Mouse (Mus musculus) forebrain, embryonic 11.5 days (tissue): Measurements from ENCODE around the gene Sept11. TPM values are rescaled to one million over a fixed set of nuclear protein-coding genes. Genes with fewer than 3 reads are reported as not detected.

ENCODE experiments used
- ATAC-seq: fragments of 200-750 bp; cut with Nextera tagmentation; replicated peaks from 2 replicates; pipeline ENCODE4 v1.8.0; 2017; ENCODE audit warnings: moderate TSS enrichment; ENCODE audit not compliant: low FRiP score
- DNase-seq: peaks from one replicate; pipeline ENCODE4 v3.0.0-alpha.2; 2017; ENCODE audit warnings: low spot score
- H3K27ac ChIP-seq: fragments of 300-500 bp; sonication (generic); 2 replicates; pipeline ENCODE4 v1.5.1; 2014; ENCODE audit warnings: low read depth, low read length
- H3K27me3 ChIP-seq: fragments of 300-500 bp; sonication (generic); 2 replicates; pipeline ENCODE4 v1.6.1; 2014; ENCODE audit warnings: mild to moderate bottlenecking, low read length, mixed read lengths; ENCODE audit not compliant: control insufficient read depth, insufficient read depth
- H3K36me3 ChIP-seq: fragments of 300-500 bp; sonication (generic); 2 replicates; pipeline ENCODE4 v1.6.1; 2014; ENCODE audit warnings: mild to moderate bottlenecking, low read length, moderate library complexity, mixed read lengths; ENCODE audit not compliant: control insufficient read depth, insufficient read depth
- H3K4me1 ChIP-seq: fragments of 300-500 bp; sonication (generic); replicated peaks from 2 replicates; pipeline ENCODE4 v1.6.1; 2014; ENCODE audit warnings: low read length, mixed read lengths; ENCODE audit not compliant: control insufficient read depth, insufficient read depth
- H3K4me2 ChIP-seq: fragments of 300-500 bp; sonication (generic); 2 replicates; pipeline ENCODE4 v1.6.1; 2014; ENCODE audit warnings: low read depth, mild to moderate bottlenecking, low read length, moderate library complexity, mixed read lengths; ENCODE audit not compliant: severe bottlenecking
- H3K4me3 ChIP-seq: fragments of 300-500 bp; sonication (generic); 2 replicates; pipeline ENCODE4 v1.5.1; 2014; ENCODE audit warnings: low read depth, low read length
- H3K9ac ChIP-seq: fragments of 300-500 bp; sonication (generic); 2 replicates; pipeline ENCODE4 v1.6.1; 2014; ENCODE audit warnings: low read length
- H3K9me3 ChIP-seq: fragments of 300-500 bp; sonication (generic); 2 replicates; pipeline ENCODE4 v1.6.1; 2016; ENCODE audit warnings: low read length, mixed read lengths; ENCODE audit not compliant: control insufficient read depth
- WGBS: fragments of 180-500 bp; shearing (Covaris S2); extraction: QIAGEN DNeasy Blood & Tissue Kit; methylation state at CpG from one replicate; pipeline ENCODE4 v1.1.7; 2014; 5-methylcytosine and 5-hydroxymethylcytosine counted together
- polyA plus RNA-seq: library from polyadenylated mRNA; unstranded; fragments of >200 nt; fragmentation: Nextera tagmentation; extraction: Ambion mirVana; gene quantifications from 2 replicates; pipeline ENCODE4 v1.2.1, GENCODE M21; 2014

Gene Sept11
- polyA plus RNA-seq, 1 experiment from 2014 or later = 296 TPM

GRCm38 (mm10) chr5:93140747-93141146, 47.5 kb downstream of the Sept11 start:
- WGBS = 95% methylated on average over 5 of the region's 5 CpGs
- H3K36me3 ChIP-seq = peaks cover 8% of the 10 kb centered on the region; the same call in 1 of the 2 replicates
- ATAC-seq (no peak), DNase-seq (no peak)
- peaks cover 9% of the 10 kb centered on the region for H3K4me1 ChIP-seq
- no peak overlapping the region for H3K27ac ChIP-seq
- no peak overlapping the region for H3K4me2 ChIP-seq
- H3K4me3 ChIP-seq = no peak overlapping the region
- H3K9ac ChIP-seq = no peak overlapping the region
- no peaks in the 10 kb centered on the region for H3K27me3 ChIP-seq
- H3K9me3 ChIP-seq = peaks cover 3% of the 10 kb centered on the region; the same call in 1 of the 2 replicates

- Histone ChIP-seq H3K27me3 (no peaks in the 10 kb centered on the region), H3K4me1 (peaks cover 6% of the 10 kb centered on the region), H3K36me3 (peaks cover 8% of the 10 kb centered on the region; the same call in 1 of the 2 replicates), H3K4me2 (no peak overlapping the region), H3K9me3 (no peaks in the 10 kb centered on the region; the same call in 1 of the 2 replicates), H3K9ac (no peak overlapping the region), H3K4me3 (no peak overlapping the region), H3K27ac (no peak overlapping the region)
- DNase-seq = no peak
- ATAC-seq = no peak
- 81% methylated on average over 12 of the region's 12 CpGs for WGBS
These were observed 50.3 kb downstream of the Sept11 start for GRCm38 (mm10) chr5:93143360-93144091.

- WGBS = 32% methylated on average over 5 of the region's 5 CpGs
- Histone ChIP-seq H3K27me3 (no peaks in the 10 kb centered on the region), H3K27ac (0 out of 2 replicates have a peak overlapping the region, but pooled peaks have one; percentile 12), H3K9ac (no peak overlapping the region), H3K9me3 (no peaks in the 10 kb centered on the region), H3K4me3 (no peak overlapping the region), H3K36me3 (peaks cover 8% of the 10 kb centered on the region; the same call in 1 of the 2 replicates), H3K4me1 (peaks cover 6% of the 10 kb centered on the region), H3K4me2 (no peak overlapping the region)
- DNase-seq = no peak
- ATAC-seq = no peak
These were observed 51.6 kb downstream of the Sept11 start for GRCm38 (mm10) chr5:93144874-93145273.

GRCm38 (mm10) chr5:93145504-93145903, 52.3 kb downstream of the Sept11 start:
- ATAC-seq = no peak
- no peaks in the 10 kb centered on the region for H3K27me3 ChIP-seq
- peaks cover 6% of the 10 kb centered on the region; the same call in 1 of the 2 replicates for H3K36me3 ChIP-seq
- 85% methylated on average over 6 of the region's 6 CpGs for WGBS
- no peak overlapping the region for H3K27ac ChIP-seq
- no peak overlapping the region for H3K4me2 ChIP-seq
- no peak overlapping the region for H3K9ac ChIP-seq
- no peaks in the 10 kb centered on the region for H3K9me3 ChIP-seq
- DNase-seq = no peak
- H3K4me1 ChIP-seq = peaks cover 6% of the 10 kb centered on the region
- no peak overlapping the region for H3K4me3 ChIP-seq

- no peaks in the 10 kb centered on the region for H3K27me3 ChIP-seq
- H3K36me3 ChIP-seq = no peaks in the 10 kb centered on the region
- H3K4me1 ChIP-seq = no peaks in the 10 kb centered on the region; the same call in 1 of the 2 replicates
- ATAC-seq (no peak), DNase-seq (no peak)
- no peaks in the 10 kb centered on the region for H3K9me3 ChIP-seq
- H3K4me2 ChIP-seq = no peak overlapping the region
- no peak overlapping the region for H3K9ac ChIP-seq
- H3K4me3 ChIP-seq = no peak overlapping the region
- WGBS = 87% methylated on average over 12 of the region's 12 CpGs
- H3K27ac ChIP-seq = no peak overlapping the region
These were observed 56.9 kb downstream of the Sept11 start for GRCm38 (mm10) chr5:93149969-93150777.

GRCm38 (mm10) chr5:93151985-93152384, 58.7 kb downstream of the Sept11 start:
- Histone ChIP-seq H3K4me2 (no peak overlapping the region), H3K27ac (no peak overlapping the region), H3K9me3 (no peaks in the 10 kb centered on the region), H3K36me3 (no peaks in the 10 kb centered on the region; the same call in 1 of the 2 replicates), H3K4me1 (no peaks in the 10 kb centered on the region), H3K9ac (no peak overlapping the region), H3K27me3 (no peaks in the 10 kb centered on the region), H3K4me3 (no peak overlapping the region)
- ATAC-seq (no peak), DNase-seq (no peak)
- WGBS = 79% methylated on average over 6 of the region's 6 CpGs

GRCm38 (mm10) chr5:93152451-93152850, 59.2 kb downstream of the Sept11 start:
- H3K27me3 ChIP-seq = no peaks in the 10 kb centered on the region
- no peak overlapping the region for H3K9ac ChIP-seq
- no peaks in the 10 kb centered on the region for H3K9me3 ChIP-seq
- H3K4me1 ChIP-seq = no peaks in the 10 kb centered on the region
- H3K4me3 ChIP-seq = no peak overlapping the region
- ATAC-seq (no peak), DNase-seq (no peak)
- no peak overlapping the region for H3K4me2 ChIP-seq
- no peak overlapping the region for H3K27ac ChIP-seq
- 84% methylated on average over 4 of the region's 4 CpGs for WGBS
- H3K36me3 ChIP-seq = no peaks in the 10 kb centered on the region; the same call in 1 of the 2 replicates

- H3K4me3 ChIP-seq = no peak overlapping the region
- H3K4me1 ChIP-seq = no peaks in the 10 kb centered on the region
- H3K4me2 ChIP-seq = no peak overlapping the region
- no peak for DNase-seq
- H3K9me3 ChIP-seq = no peaks in the 10 kb centered on the region
- 94% methylated on average over 11 of the region's 11 CpGs for WGBS
- no peaks in the 10 kb centered on the region; the same call in 1 of the 2 replicates for H3K36me3 ChIP-seq
- no peak for ATAC-seq
- H3K9ac ChIP-seq = no peak overlapping the region
- H3K27ac ChIP-seq = no peak overlapping the region
- H3K27me3 ChIP-seq = no peaks in the 10 kb centered on the region
These were observed 61.2 kb downstream of the Sept11 start for GRCm38 (mm10) chr5:93154401-93154800.
